Mouse (Mus musculus): ENCODE measurements around the gene Polr3e. TPM values are rescaled to one million over a fixed set of nuclear protein-coding genes. Genes with fewer than 3 reads are reported as not detected.

Polr3e gene
- polyA plus RNA-seq (2017; shearing (Covaris generic)), result 10 to 100 TPM; 23.2 to 31.5 TPM

DNA sequence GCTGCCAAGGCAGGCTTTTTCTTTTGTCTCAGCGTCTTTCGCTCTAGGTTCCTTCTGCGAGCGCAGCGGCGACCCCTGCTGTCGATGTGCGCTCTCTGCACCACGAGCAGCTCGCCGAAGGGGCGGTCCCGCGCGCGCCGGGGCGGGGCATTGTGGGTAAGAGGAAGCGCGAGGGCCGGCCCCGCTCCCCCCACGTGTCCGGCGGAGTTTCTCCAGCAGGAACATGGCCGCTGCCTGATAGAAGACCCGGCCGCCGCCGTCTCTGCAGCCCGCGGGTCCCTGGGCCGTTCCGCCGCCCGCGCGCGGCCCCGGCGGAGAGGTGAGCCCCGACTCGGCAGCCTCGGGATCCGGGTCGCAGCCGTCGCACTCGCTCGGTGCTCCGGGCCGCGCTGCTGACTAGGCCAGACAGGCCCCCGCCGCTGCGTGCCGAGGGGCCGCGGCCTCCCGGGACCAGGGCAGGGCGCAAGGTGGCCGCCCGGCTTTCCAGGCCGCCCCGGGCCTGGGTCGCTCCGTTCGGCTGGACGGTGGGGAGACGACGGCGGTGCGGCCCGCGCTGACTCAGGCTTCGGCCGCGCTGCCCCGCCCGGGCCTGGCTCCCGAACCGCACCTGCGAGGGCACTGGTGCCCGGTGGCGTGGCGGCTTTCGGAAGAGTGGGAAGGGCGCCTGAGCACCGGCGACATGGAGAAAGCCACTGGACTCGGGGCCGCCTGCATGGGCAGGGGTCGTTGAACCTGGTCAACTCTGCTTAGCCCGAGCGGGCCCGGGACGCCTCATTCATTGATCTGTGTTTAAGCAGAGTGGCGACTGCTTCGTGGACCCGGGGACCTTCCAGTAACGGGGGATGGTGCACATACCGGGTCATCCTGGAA lies at the start of gene Polr3e:
Gene Polr3e, plus strand, starts transcription at position 153 of the 870 bp plus-strand sequence.

DNA sequence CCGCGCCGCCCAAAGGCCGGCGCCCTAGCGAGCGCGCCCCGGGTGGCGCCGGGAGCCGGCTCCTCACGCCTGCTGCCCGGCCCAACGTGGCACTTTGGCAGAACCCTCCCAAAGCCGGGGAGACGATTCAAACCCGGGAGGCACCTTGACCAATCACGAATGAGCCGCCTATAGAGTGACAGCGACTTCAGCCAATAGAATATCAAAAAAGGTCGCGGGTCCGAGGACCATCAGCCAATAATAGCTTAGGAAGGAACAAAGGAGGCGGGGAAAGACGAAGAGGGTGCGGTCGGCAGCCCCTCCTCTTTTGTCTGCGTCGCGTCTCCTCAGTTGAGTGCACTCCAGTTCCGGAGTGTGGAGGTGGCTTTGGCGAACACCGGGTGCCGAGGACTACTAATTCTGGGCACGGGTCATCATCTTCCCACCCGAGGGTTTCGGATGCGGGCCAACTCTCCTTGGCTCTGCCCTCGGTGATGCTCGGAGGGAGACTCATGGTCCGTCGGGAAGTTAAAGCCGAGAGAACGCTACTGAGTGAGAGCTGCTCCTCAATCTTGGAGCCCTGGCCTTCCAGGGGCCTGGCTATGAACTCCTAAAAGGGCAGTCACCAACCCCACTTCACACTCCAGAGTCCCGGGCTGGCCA lies 64.8 kb downstream of the Polr3e start, which contains the start of the genes Cdr2 and Mfsd13b:
Gene Cdr2, minus strand, starts transcription at position 113 of the 642 bp plus-strand sequence.
Gene Mfsd13b, plus strand, starts transcription at position 310 of the 642 bp plus-strand sequence.

Other genes starting within 250 kb of the Polr3e start
- under 1 TPM in 1 of 2 experiments, not detected in 1; 0.11 TPM for gene Pdzd9, start 247.4 kb upstream of the Polr3e start, polyA plus RNA-seq (2017; shearing (Covaris generic))
- gene Mosmo, start 240.1 kb upstream of the Polr3e start, polyA plus RNA-seq (2017; shearing (Covaris generic)), result 10 to 100 TPM; 11.1 to 15.8 TPM
- under 1 TPM; 0.17 to 0.49 TPM for gene Vwa3a, start 178.4 kb upstream of the Polr3e start, polyA plus RNA-seq (2017; shearing (Covaris generic))
- under 1 TPM in 1 of 2 experiments, not detected in 1; 0.49 TPM for gene Gm5737, start 105.4 kb upstream of the Polr3e start, polyA plus RNA-seq (2017; shearing (Covaris generic))
- gene Eef2k, start 74.9 kb upstream of the Polr3e start, polyA plus RNA-seq (2017; shearing (Covaris generic)), result 1 to 10 TPM; 4.9 to 7.5 TPM
- gene Cdr2, start 64.6 kb downstream of the Polr3e start, polyA plus RNA-seq (2017; shearing (Covaris generic)), result 1 to 10 TPM; 2.6 to 3.5 TPM
- 1 to 10 TPM in 1 of 2 experiments, under 1 TPM in 1; 0.48 to 1.1 TPM for gene Mfsd13b, start 64.8 kb downstream of the Polr3e start, polyA plus RNA-seq (2017; shearing (Covaris generic))
- gene Mettl9, start 116.7 kb downstream of the Polr3e start, polyA plus RNA-seq (2017; shearing (Covaris generic)), result 10 to 100 TPM; 21.5 to 34.4 TPM
- gene Igsf6, start 156.8 kb downstream of the Polr3e start, polyA plus RNA-seq (2017; shearing (Covaris generic)), result 1 to 10 TPM; 1.0 to 3.4 TPM
- gene Otoa, start 163.9 kb downstream of the Polr3e start, polyA plus RNA-seq (2017; shearing (Covaris generic)), result under 1 TPM in 1 of 2 experiments, not detected in 1; 0.42 TPM

All from activated CD4-positive, CD25-positive, alpha-beta regulatory T cell (primary cell).